Mouse (Mus musculus): ENCODE data around the gene Enox1. TPM values are rescaled to one million over a fixed set of nuclear protein-coding genes. Genes with fewer than 3 reads are reported as not detected.

The Enox1 gene
- total and polyA plus RNA-seq, 3 experiments: not detected

GRCm38 (mm10) chr14:77456876-77457275 is 300.3 kb downstream of the Enox1 start:
- dilution Hi-C loops (cut with MboI; ENCODE audit: extremely low pct_ligation_motif_present, extremely low pct_unique_long_range_greater_than_20kb, low sequenced_read_pairs): no loop called here
- DNase-seq (ENCODE audit: extremely low read depth): no peak
- Histone ChIP-seq H3K4me1 (ENCODE audit: control insufficient read depth in 1 of 2, insufficient read depth in 2 of 2) (no peaks in the 10 kb centered on the region), H3K4me2 (ENCODE audit: insufficient read depth, low read depth, poor library complexity, severe bottlenecking) (no peak overlapping the region), H3K36me3 (replicated peaks in 1 of 2; ENCODE audit: control insufficient read depth in 1 of 2, insufficient read depth in 1 of 2, low read length in 1 of 2) (no peaks in the 10 kb centered on the region), H3K4me3 (replicated peaks in 1 of 3; ENCODE audit: low read depth in 2 of 3, low read length in 2 of 3, poor library complexity in 1 of 3) (no peak overlapping the region), H3K27me3 (replicated peaks) (no peaks in the 10 kb centered on the region), H3K9ac (ENCODE audit: insufficient read depth, low read depth) (no peak overlapping the region), H3K79me2 (replicated peaks; ENCODE audit: control insufficient read depth, extremely low read depth, insufficient read depth, poor library complexity, severe bottlenecking) (no peaks in the 10 kb centered on the region), H3K9me3 (replicated peaks; ENCODE audit: low read length) (peaks cover 58% of the 10 kb centered on the region), H3K27ac (ENCODE audit: insufficient read depth, low read depth) (no peak overlapping the region)
- in situ Hi-C loops (cut with MboI; ENCODE audit: low pct_ligation_motif_present, low pct_unique_long_range_greater_than_20kb, low sequenced_read_pairs): no loop called here
- no peak for TF ChIP-seq NELFE (IDR thresholded peaks at IDR 0.05; ENCODE audit: low read depth, low read length)
- TF ChIP-seq CTCF (conservative IDR thresholded peaks at IDR 0.05 in 1 of 2, IDR thresholded peaks at IDR 0.05 in 1 of 2; ENCODE audit: low read depth in 2 of 2, low read length in 2 of 2): no peak
- TF ChIP-seq PAX5 (IDR thresholded peaks at IDR 0.05; ENCODE audit: low read length): no peak

GRCm38 (mm10) chr14:77458217-77458616 is 301.7 kb downstream of the Enox1 start:
- dilution Hi-C loops (cut with MboI; ENCODE audit: extremely low pct_ligation_motif_present, extremely low pct_unique_long_range_greater_than_20kb, low sequenced_read_pairs) (no loop called here), in situ Hi-C loops (cut with MboI; ENCODE audit: low pct_ligation_motif_present, low pct_unique_long_range_greater_than_20kb, low sequenced_read_pairs) (no loop called here)
- H3K27me3 ChIP-seq (replicated peaks): no peaks in the 10 kb centered on the region
- H3K79me2 ChIP-seq (replicated peaks; ENCODE audit: control insufficient read depth, extremely low read depth, insufficient read depth, poor library complexity, severe bottlenecking): no peaks in the 10 kb centered on the region
- H3K9me3 ChIP-seq (replicated peaks; ENCODE audit: low read length): peaks cover 59% of the 10 kb centered on the region
- TF ChIP-seq JUND (conservative IDR thresholded peaks at IDR 0.05; ENCODE audit: low read depth, low read length) (no peak), RCOR1 (conservative IDR thresholded peaks at IDR 0.05; ENCODE audit: low read depth, low read length) (no peak), CTCF (conservative IDR thresholded peaks at IDR 0.05 in 1 of 2, IDR thresholded peaks at IDR 0.05 in 1 of 2; ENCODE audit: low read depth in 2 of 2, low read length in 2 of 2) (no peak), GABPA (IDR thresholded peaks at IDR 0.05; ENCODE audit: insufficient replicate concordance, low read depth, low read length) (no peak), TCF12 (IDR thresholded peaks at IDR 0.05; ENCODE audit: low read depth, low read length) (no peak), POLR2AphosphoS2 (IDR thresholded peaks at IDR 0.05; ENCODE audit: low read depth, low read length) (no peak), ZMIZ1 (IDR thresholded peaks at IDR 0.05; ENCODE audit: low read depth, low read length) (no peak), ZKSCAN1 (IDR thresholded peaks at IDR 0.05; ENCODE audit: borderline replicate concordance, low read depth, low read length) (no peak), CHD1 (IDR thresholded peaks at IDR 0.05; ENCODE audit: low read depth, low read length) (no peak), MAFK (IDR thresholded peaks at IDR 0.05; ENCODE audit: insufficient replicate concordance, low read length) (no peak), EP300 (IDR thresholded peaks at IDR 0.05; ENCODE audit: low read length) (no peak), JUN (IDR thresholded peaks at IDR 0.05; ENCODE audit: insufficient read depth, low read depth, low read length) (no peak)
- H3K9ac ChIP-seq (ENCODE audit: insufficient read depth, low read depth): no peak overlapping the region
- no peak overlapping the region for H3K4me2 ChIP-seq (ENCODE audit: insufficient read depth, low read depth, poor library complexity, severe bottlenecking)
- H3K36me3 ChIP-seq (replicated peaks in 1 of 2; ENCODE audit: control insufficient read depth in 1 of 2, insufficient read depth in 1 of 2, low read length in 1 of 2): no peaks in the 10 kb centered on the region
- H3K4me3 ChIP-seq (replicated peaks in 1 of 3; ENCODE audit: low read depth in 2 of 3, low read length in 2 of 3, poor library complexity in 1 of 3): no peak overlapping the region
- no peak overlapping the region for H3K27ac ChIP-seq (ENCODE audit: insufficient read depth, low read depth)
- H3K4me1 ChIP-seq (ENCODE audit: control insufficient read depth in 1 of 2, insufficient read depth in 2 of 2): no peaks in the 10 kb centered on the region
- DNase-seq (ENCODE audit: extremely low read depth): no peak

GRCm38 (mm10) chr14:77463919-77464318 is 307.4 kb downstream of the Enox1 start:
- no peak for TF ChIP-seq NRF1 (IDR thresholded peaks at IDR 0.05; ENCODE audit: low read depth, low read length)
- no peak for TF ChIP-seq ZC3H11A (IDR thresholded peaks at IDR 0.05; ENCODE audit: low read depth, low read length)
- no peak for TF ChIP-seq ELF1 (IDR thresholded peaks at IDR 0.05; ENCODE audit: low read depth, low read length)
- TF ChIP-seq SMC3 (IDR thresholded peaks at IDR 0.05; ENCODE audit: low read depth, low read length): no peak
- TF ChIP-seq USF1 (IDR thresholded peaks at IDR 0.05; ENCODE audit: low read depth, low read length): no peak
- no peak for TF ChIP-seq BHLHE40 (IDR thresholded peaks at IDR 0.05; ENCODE audit: low read depth, low read length)
- no peak for TF ChIP-seq MAFK (IDR thresholded peaks at IDR 0.05; ENCODE audit: insufficient replicate concordance, low read length)
- TF ChIP-seq ETS1 (conservative IDR thresholded peaks at IDR 0.05; ENCODE audit: low read depth, low read length): no peak
- no peak for TF ChIP-seq RAD21 (IDR thresholded peaks at IDR 0.05; ENCODE audit: low read depth, low read length)
- no peak for TF ChIP-seq UBTF (IDR thresholded peaks at IDR 0.05; ENCODE audit: low read depth, low read length)
- TF ChIP-seq IRF4 (IDR thresholded peaks at IDR 0.05; ENCODE audit: low read depth, low read length): no peak
- TF ChIP-seq NELFE (IDR thresholded peaks at IDR 0.05; ENCODE audit: low read depth, low read length): no peak
- TF ChIP-seq MEF2A (IDR thresholded peaks at IDR 0.05; ENCODE audit: borderline replicate concordance, low read depth, low read length): no peak
- no peak for TF ChIP-seq GABPA (IDR thresholded peaks at IDR 0.05; ENCODE audit: insufficient replicate concordance, low read depth, low read length)
- TF ChIP-seq RCOR1 (conservative IDR thresholded peaks at IDR 0.05; ENCODE audit: low read depth, low read length): no peak
- dilution Hi-C loops (cut with MboI; ENCODE audit: extremely low pct_ligation_motif_present, extremely low pct_unique_long_range_greater_than_20kb, low sequenced_read_pairs): no loop called here

More at GRCm38 (mm10) chr14:77463919-77464318, 307.4 kb downstream of the Enox1 start:
- DNase-seq (ENCODE audit: extremely low read depth): no peak
- no peaks in the 10 kb centered on the region for H3K27me3 ChIP-seq (replicated peaks)
- H3K9ac ChIP-seq (ENCODE audit: insufficient read depth, low read depth): no peak overlapping the region
- in situ Hi-C loops (cut with MboI; ENCODE audit: low pct_ligation_motif_present, low pct_unique_long_range_greater_than_20kb, low sequenced_read_pairs): no loop called here
- H3K36me3 ChIP-seq (replicated peaks in 1 of 2; ENCODE audit: control insufficient read depth in 1 of 2, insufficient read depth in 1 of 2, low read length in 1 of 2): no peaks in the 10 kb centered on the region
- peaks cover 61% of the 10 kb centered on the region for H3K9me3 ChIP-seq (replicated peaks; ENCODE audit: low read length)
- no peaks in the 10 kb centered on the region for H3K79me2 ChIP-seq (replicated peaks; ENCODE audit: control insufficient read depth, extremely low read depth, insufficient read depth, poor library complexity, severe bottlenecking)
- H3K4me2 ChIP-seq (ENCODE audit: insufficient read depth, low read depth, poor library complexity, severe bottlenecking): no peak overlapping the region
- H3K4me1 ChIP-seq (ENCODE audit: control insufficient read depth in 1 of 2, insufficient read depth in 2 of 2): no peaks in the 10 kb centered on the region
- no peak overlapping the region for H3K4me3 ChIP-seq (replicated peaks in 1 of 3; ENCODE audit: low read depth in 2 of 3, low read length in 2 of 3, poor library complexity in 1 of 3)
- H3K27ac ChIP-seq (ENCODE audit: insufficient read depth, low read depth): no peak overlapping the region
